Mouse (Mus musculus): ENCODE measurements around the gene Dok3. TPM values are rescaled to one million over a fixed set of nuclear protein-coding genes. Genes with fewer than 3 reads are reported as not detected.

Gene Dok3
- polyA plus RNA-seq, 1 experiment from 2014 or later, result 1.0 TPM

GRCm38 (mm10) chr13:55535796-55536193 is 6.7 kb upstream of the Dok3 start:
- peak overlapping the region; percentile 67 for H3K27ac ChIP-seq (replicated peaks; ENCODE audit: low read depth, low read length)
- ATAC-seq (replicated peaks; ENCODE audit: insufficient number of reproducible peaks, low FRiP score, low TSS enrichment, low read depth), result 0 out of 2 replicates have a peak, but pooled peaks have one; percentile 2
- H3K4me2 ChIP-seq (ENCODE audit: low read depth, low read length), result peak overlapping the region; percentile 90
- H3K4me3 ChIP-seq (ENCODE audit: low read depth, low read length), result peak overlapping the region; percentile 87
- no peaks in the 10 kb centered on the region for H3K4me1 ChIP-seq (ENCODE audit: control insufficient read depth, insufficient read depth, low read length)
- H3K27me3 ChIP-seq (ENCODE audit: control insufficient read depth, insufficient read depth, low read length), result no peaks in the 10 kb centered on the region
- H3K9ac ChIP-seq (replicated peaks; ENCODE audit: low read length), result peak overlapping the region; percentile 73
- WGBS, result 17% methylated on average over 17 of the region's 17 CpGs
- peaks cover 16% of the 10 kb centered on the region for H3K36me3 ChIP-seq (replicated peaks; ENCODE audit: control insufficient read depth, insufficient read depth, low read depth, low read length)
- no peaks in the 10 kb centered on the region for H3K9me3 ChIP-seq (replicated peaks; ENCODE audit: control insufficient read depth, low read length)
- no peak for DNase-seq (ENCODE audit: low spot score)

DNA sequence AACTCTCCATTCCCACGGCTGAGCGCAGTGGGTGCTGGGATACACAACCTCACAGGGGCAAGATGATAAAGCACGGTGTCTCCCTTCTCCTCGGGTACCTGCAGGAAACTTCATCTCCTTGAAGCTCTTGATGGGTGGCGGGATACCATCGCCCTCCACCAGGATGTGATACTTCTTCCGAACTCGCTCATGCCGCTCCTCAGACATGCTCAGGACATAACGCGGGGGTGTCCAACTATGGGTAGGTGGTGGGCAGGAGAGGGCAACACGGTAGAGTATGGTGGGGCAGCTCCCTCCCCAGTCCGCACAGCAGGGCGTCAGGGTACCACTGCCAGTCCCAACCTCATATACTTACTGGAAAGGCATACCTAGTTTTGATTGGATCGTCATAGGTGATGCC is 6.1 kb upstream of the Dok3 start:
- ATAC-seq (replicated peaks; ENCODE audit: insufficient number of reproducible peaks, low FRiP score, low TSS enrichment, low read depth), result no peak
- H3K9ac ChIP-seq (replicated peaks; ENCODE audit: low read length), result no peak overlapping the region
- no peak overlapping the region for H3K4me2 ChIP-seq (ENCODE audit: low read depth, low read length)
- peaks cover 20% of the 10 kb centered on the region for H3K36me3 ChIP-seq (replicated peaks; ENCODE audit: control insufficient read depth, insufficient read depth, low read depth, low read length)
- WGBS, result 92% methylated on average over 15 of the region's 15 CpGs
- no peak overlapping the region for H3K27ac ChIP-seq (replicated peaks; ENCODE audit: low read depth, low read length)
- H3K4me3 ChIP-seq (ENCODE audit: low read depth, low read length), result peak overlapping the region; percentile 87
- no peaks in the 10 kb centered on the region for H3K4me1 ChIP-seq (ENCODE audit: control insufficient read depth, insufficient read depth, low read length)
- no peaks in the 10 kb centered on the region for H3K27me3 ChIP-seq (ENCODE audit: control insufficient read depth, insufficient read depth, low read length)
- no peak for DNase-seq (ENCODE audit: low spot score)
- H3K9me3 ChIP-seq (replicated peaks; ENCODE audit: control insufficient read depth, low read length), result no peaks in the 10 kb centered on the region

- H3K9ac ChIP-seq (replicated peaks; ENCODE audit: low read length), result no peak overlapping the region
- no peak for ATAC-seq (replicated peaks; ENCODE audit: insufficient number of reproducible peaks, low FRiP score, low TSS enrichment, low read depth)
- 79% methylated on average over 18 of the region's 18 CpGs for WGBS
Observed at GRCm38 (mm10) chr13:55527834-55528772, 993 bp downstream of the Dok3 start.

GRCm38 (mm10) chr13:55527212-55527611 is 1.9 kb downstream of the Dok3 start:
- peaks cover 19% of the 10 kb centered on the region for H3K36me3 ChIP-seq (replicated peaks; ENCODE audit: control insufficient read depth, insufficient read depth, low read depth, low read length)
- no peak overlapping the region for H3K9ac ChIP-seq (replicated peaks; ENCODE audit: low read length)
- WGBS, result 87% methylated on average over 16 of the region's 16 CpGs

More at GRCm38 (mm10) chr13:55527834-55528772, 993 bp downstream of the Dok3 start:
- H3K4me3 ChIP-seq (ENCODE audit: low read depth, low read length), result no peak overlapping the region
- H3K4me2 ChIP-seq (ENCODE audit: low read depth, low read length), result no peak overlapping the region
- no peaks in the 10 kb centered on the region for H3K27me3 ChIP-seq (ENCODE audit: control insufficient read depth, insufficient read depth, low read length)
- H3K36me3 ChIP-seq (replicated peaks; ENCODE audit: control insufficient read depth, insufficient read depth, low read depth, low read length), result peaks cover 19% of the 10 kb centered on the region
- H3K4me1 ChIP-seq (ENCODE audit: control insufficient read depth, insufficient read depth, low read length), result peaks cover 4% of the 10 kb centered on the region; the same call in 1 of the 2 replicates
- H3K27ac ChIP-seq (replicated peaks; ENCODE audit: low read depth, low read length), result no peak overlapping the region
- no peak for DNase-seq (ENCODE audit: low spot score)
- H3K9me3 ChIP-seq (replicated peaks; ENCODE audit: control insufficient read depth, low read length), result no peaks in the 10 kb centered on the region

GRCm38 (mm10) chr13:55525733-55526553 is 3.2 kb downstream of the Dok3 start:
- 77% methylated on average over 16 of the region's 16 CpGs for WGBS
- peaks cover 11% of the 10 kb centered on the region for H3K36me3 ChIP-seq (replicated peaks; ENCODE audit: control insufficient read depth, insufficient read depth, low read depth, low read length)
- H3K4me3 ChIP-seq (ENCODE audit: low read depth, low read length), result no peak overlapping the region
- H3K27ac ChIP-seq (replicated peaks; ENCODE audit: low read depth, low read length), result no peak overlapping the region
- DNase-seq (ENCODE audit: low spot score) (no peak), ATAC-seq (replicated peaks; ENCODE audit: insufficient number of reproducible peaks, low FRiP score, low TSS enrichment, low read depth) (no peak)
- peaks cover 4% of the 10 kb centered on the region; the same call in 1 of the 2 replicates for H3K4me1 ChIP-seq (ENCODE audit: control insufficient read depth, insufficient read depth, low read length)
- no peaks in the 10 kb centered on the region for H3K27me3 ChIP-seq (ENCODE audit: control insufficient read depth, insufficient read depth, low read length)
- no peak overlapping the region for H3K4me2 ChIP-seq (ENCODE audit: low read depth, low read length)
- no peaks in the 10 kb centered on the region for H3K9me3 ChIP-seq (replicated peaks; ENCODE audit: control insufficient read depth, low read length)
- H3K9ac ChIP-seq (replicated peaks; ENCODE audit: low read length), result no peak overlapping the region

More at GRCm38 (mm10) chr13:55527212-55527611, 1.9 kb downstream of the Dok3 start:
- Histone ChIP-seq H3K9me3 (replicated peaks; ENCODE audit: control insufficient read depth, low read length) (no peaks in the 10 kb centered on the region), H3K4me1 (ENCODE audit: control insufficient read depth, insufficient read depth, low read length) (peaks cover 4% of the 10 kb centered on the region; the same call in 1 of the 2 replicates), H3K27ac (replicated peaks; ENCODE audit: low read depth, low read length) (no peak overlapping the region), H3K27me3 (ENCODE audit: control insufficient read depth, insufficient read depth, low read length) (no peaks in the 10 kb centered on the region), H3K4me2 (ENCODE audit: low read depth, low read length) (no peak overlapping the region), H3K4me3 (ENCODE audit: low read depth, low read length) (no peak overlapping the region)
- ATAC-seq (replicated peaks; ENCODE audit: insufficient number of reproducible peaks, low FRiP score, low TSS enrichment, low read depth) (no peak), DNase-seq (ENCODE audit: low spot score) (no peak)

- Histone ChIP-seq H3K27ac (replicated peaks; ENCODE audit: low read depth, low read length) (no peak overlapping the region), H3K27me3 (ENCODE audit: control insufficient read depth, insufficient read depth, low read length) (no peaks in the 10 kb centered on the region), H3K4me3 (ENCODE audit: low read depth, low read length) (no peak overlapping the region), H3K4me1 (ENCODE audit: control insufficient read depth, insufficient read depth, low read length) (peaks cover 4% of the 10 kb centered on the region; the same call in 1 of the 2 replicates), H3K36me3 (replicated peaks; ENCODE audit: control insufficient read depth, insufficient read depth, low read depth, low read length) (no peaks in the 10 kb centered on the region), H3K4me2 (ENCODE audit: low read depth, low read length) (no peak overlapping the region), H3K9ac (replicated peaks; ENCODE audit: low read length) (no peak overlapping the region), H3K9me3 (replicated peaks; ENCODE audit: control insufficient read depth, low read length) (no peaks in the 10 kb centered on the region)
- DNase-seq (ENCODE audit: low spot score), result no peak
- no peak for ATAC-seq (replicated peaks; ENCODE audit: insufficient number of reproducible peaks, low FRiP score, low TSS enrichment, low read depth)
- WGBS, result 85% methylated on average over 23 of the region's 23 CpGs
Observed at GRCm38 (mm10) chr13:55523951-55524600, 5.0 kb downstream of the Dok3 start.

- DNase-seq (ENCODE audit: low spot score), result no peak
- no peak overlapping the region for H3K4me3 ChIP-seq (ENCODE audit: low read depth, low read length)
- 28% methylated on average over 17 of the region's 17 CpGs for WGBS
- no peaks in the 10 kb centered on the region for H3K9me3 ChIP-seq (replicated peaks; ENCODE audit: control insufficient read depth, low read length)
- 0 out of 2 replicates have a peak, but pooled peaks have one; percentile 35 for ATAC-seq (replicated peaks; ENCODE audit: insufficient number of reproducible peaks, low FRiP score, low TSS enrichment, low read depth)
- peaks cover 4% of the 10 kb centered on the region; the same call in 1 of the 2 replicates for H3K4me1 ChIP-seq (ENCODE audit: control insufficient read depth, insufficient read depth, low read length)
- no peaks in the 10 kb centered on the region for H3K27me3 ChIP-seq (ENCODE audit: control insufficient read depth, insufficient read depth, low read length)
- H3K36me3 ChIP-seq (replicated peaks; ENCODE audit: control insufficient read depth, insufficient read depth, low read depth, low read length), result no peaks in the 10 kb centered on the region
- H3K27ac ChIP-seq (replicated peaks; ENCODE audit: low read depth, low read length), result no peak overlapping the region
- no peak overlapping the region for H3K9ac ChIP-seq (replicated peaks; ENCODE audit: low read length)
- H3K4me2 ChIP-seq (ENCODE audit: low read depth, low read length), result no peak overlapping the region; the same call in 1 of the 2 replicates
Observed at GRCm38 (mm10) chr13:55523278-55523677, 5.8 kb downstream of the Dok3 start.

Measured in embryonic facial prominence, embryonic 11.5 days (tissue).